Mouse (Mus musculus) layer of hippocampus, adult 2 months (tissue): ENCODE results near the gene Gm20777. TPM values are rescaled to one million over a fixed set of nuclear protein-coding genes. Genes with fewer than 3 reads are reported as not detected.
"Not testable (repeated sequence)": the region's sequence is repeated elsewhere in the genome, so short reads cannot be mapped to it uniquely, and the experiment has no call there.

Experiments
- DNase-seq, 2 experiments: peaks; one replicate each; pipeline ENCODE4 v3.0.0; 2022; ENCODE audit warnings: low spot score in 2 of 2
- H3K27ac ChIP-seq: fragments of 200-600 bp; 2 replicates; pipeline ENCODE4 v1.8.1; 2022
- H3K4me3 ChIP-seq: fragments of 200-600 bp; 2 replicates; pipeline ENCODE4 v1.8.1; 2022; ENCODE audit warnings: mild to moderate bottlenecking
- long read RNA-seq, 2 experiments: library from polyadenylated mRNA; stranded (forward); transcript quantifications; one replicate each; pipeline ENCODE4 v2.0.0; 2021; ENCODE audit warnings: borderline mapping rate in 2 of 2
- total RNA-seq, 2 experiments: library from RNA; stranded (reverse); gene quantifications; 2 replicates each; pipeline ENCODE4 v1.2.3; 2021

The Gm20777 gene
- not detected for total RNA-seq
- long read RNA-seq, experiment 1, result 0 reads
- long read RNA-seq, experiment 2, result 0 reads

- H3K4me3 ChIP-seq, DNase-seq, H3K27ac ChIP-seq: not testable (repeated sequence)
Observed at GRCm38 (mm10) chrY:10752350-10752749, at the start of gene Gm20777. Gene Gm20777 (minus strand): TSS chrY:10752450.

- not testable (repeated sequence) for H3K27ac ChIP-seq, H3K4me3 ChIP-seq
- DNase-seq, result peak in 1 of 2 experiments; percentile 21
Observed at GRCm38 (mm10) chrY:10709551-10709950, 42.7 kb downstream of the Gm20777 start.

- not testable (repeated sequence) for DNase-seq, H3K27ac ChIP-seq, H3K4me3 ChIP-seq
Observed at GRCm38 (mm10) chrY:10708761-10709160, 43.5 kb downstream of the Gm20777 start.

- H3K4me3 ChIP-seq, DNase-seq, H3K27ac ChIP-seq: not testable (repeated sequence)
Observed at GRCm38 (mm10) chrY:10708226-10708625, 44.0 kb downstream of the Gm20777 start.

GRCm38 (mm10) chrY:10706686-10707085 is 45.6 kb downstream of the Gm20777 start:
- not testable (repeated sequence) for H3K4me3 ChIP-seq, DNase-seq, H3K27ac ChIP-seq

Other genes with a start within 250 kb of the Gm20777 start
- gene Gm20737, start 216.4 kb downstream of the Gm20777 start, total RNA-seq, result not detected
- gene Gm21775, start 199.0 kb downstream of the Gm20777 start, total RNA-seq, result not detected
- not detected for gene Gm21900, start 136.1 kb downstream of the Gm20777 start, total RNA-seq